Mouse (Mus musculus): ENCODE results near the gene Foxj3.

Gene Foxj3

DNA sequence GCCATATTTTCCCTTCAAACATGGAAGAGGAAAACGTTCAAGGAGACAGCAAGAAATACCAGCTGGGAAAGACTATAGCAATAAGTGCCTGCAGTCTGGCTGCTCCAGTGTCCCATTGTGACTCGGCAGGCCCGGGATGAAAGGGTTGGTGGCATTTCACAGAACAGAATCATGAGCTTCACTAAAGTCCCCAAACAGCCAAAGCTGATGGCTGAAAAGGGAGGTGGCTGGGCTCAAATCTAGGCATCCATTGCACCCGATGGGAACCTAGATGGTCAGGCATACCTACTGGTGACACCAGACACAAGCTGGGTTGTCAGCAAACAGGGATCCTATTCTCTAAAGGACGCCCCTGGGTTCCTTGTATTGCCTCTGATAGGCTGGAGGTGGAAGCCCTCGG is 101.1 kb downstream of the Foxj3 start:
- no peak for DNase-seq

DNA sequence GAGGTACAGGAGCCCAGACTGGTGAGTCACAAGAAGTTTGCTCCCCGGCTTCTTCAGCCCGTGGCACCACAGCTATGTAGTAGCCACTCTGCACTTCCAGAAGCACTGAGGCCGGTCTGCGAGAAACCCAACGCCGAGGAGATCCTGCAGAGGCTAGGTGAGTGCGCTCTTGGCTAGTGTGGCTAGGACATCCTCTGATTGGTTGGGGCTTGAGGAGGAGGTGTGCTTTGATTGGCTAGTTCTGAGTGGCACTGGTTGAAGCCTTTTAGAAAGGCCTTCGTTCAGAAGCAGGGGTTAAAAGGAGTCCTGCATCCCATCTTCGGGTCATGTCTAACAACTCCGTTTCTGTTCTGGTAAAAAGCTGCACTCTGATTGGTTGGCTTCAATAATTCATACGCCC is 101.9 kb downstream of the Foxj3 start:
- DNase-seq = no peak

DNA sequence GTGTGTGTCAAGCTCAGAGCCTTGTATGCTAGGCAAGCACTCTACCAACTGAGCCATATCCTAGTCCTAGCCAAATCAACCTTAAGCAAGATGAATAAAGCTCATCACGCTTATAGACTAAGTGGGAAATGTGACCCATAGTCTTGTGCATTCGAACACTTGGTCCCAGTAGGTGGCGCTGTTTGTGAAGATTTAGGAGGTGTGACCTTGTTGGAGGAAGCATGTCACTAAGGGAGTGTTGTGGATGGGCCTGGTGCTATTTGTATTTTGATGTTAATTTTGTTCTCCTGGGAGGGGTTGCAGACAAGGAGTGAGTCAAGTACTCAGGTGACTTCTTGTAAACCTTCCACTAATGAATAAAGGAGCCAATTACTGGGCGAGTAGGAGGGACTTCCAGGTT is 105.9 kb downstream of the Foxj3 start:
- DNase-seq = no peak

DNA sequence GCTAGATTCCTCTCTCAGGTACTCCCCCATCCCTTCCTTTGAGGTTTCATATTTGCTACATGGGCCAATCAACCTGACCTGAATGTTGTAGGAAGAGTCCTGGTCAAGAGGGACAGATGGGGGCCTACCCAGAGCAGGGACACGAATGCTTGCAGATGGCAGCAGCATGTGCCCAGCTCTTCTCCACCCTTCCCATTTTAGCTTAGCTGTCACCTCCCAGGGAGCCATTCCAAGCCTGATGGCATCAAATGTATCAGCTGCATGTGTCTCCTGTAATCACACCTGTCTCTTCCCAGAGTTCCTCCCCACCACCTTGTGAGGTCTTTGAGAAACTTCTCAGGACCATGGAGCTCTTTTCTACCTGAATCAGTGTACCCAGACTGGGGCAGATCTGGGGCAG is 120.2 kb downstream of the Foxj3 start:
- no peak for DNase-seq

DNA sequence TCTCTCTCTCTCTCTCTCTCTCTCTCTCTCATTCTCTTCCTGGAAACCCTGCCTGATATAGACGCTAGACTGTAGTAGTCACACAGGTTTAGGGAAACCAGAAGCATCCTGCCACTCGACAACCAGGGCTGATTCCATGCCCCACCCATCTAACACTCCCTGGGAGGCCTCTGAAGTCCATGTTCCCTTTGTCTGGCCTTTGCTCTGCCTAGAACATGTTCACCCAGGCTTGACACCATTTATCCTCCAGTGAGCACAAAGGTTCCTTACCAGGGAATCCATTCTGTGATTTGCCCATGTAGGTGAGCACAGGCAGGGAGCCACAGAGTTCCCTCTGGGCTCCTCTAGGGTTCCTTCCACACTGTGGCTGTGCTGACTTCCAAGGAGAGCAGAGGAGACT is 121.4 kb downstream of the Foxj3 start:
- no peak for DNase-seq

DNA sequence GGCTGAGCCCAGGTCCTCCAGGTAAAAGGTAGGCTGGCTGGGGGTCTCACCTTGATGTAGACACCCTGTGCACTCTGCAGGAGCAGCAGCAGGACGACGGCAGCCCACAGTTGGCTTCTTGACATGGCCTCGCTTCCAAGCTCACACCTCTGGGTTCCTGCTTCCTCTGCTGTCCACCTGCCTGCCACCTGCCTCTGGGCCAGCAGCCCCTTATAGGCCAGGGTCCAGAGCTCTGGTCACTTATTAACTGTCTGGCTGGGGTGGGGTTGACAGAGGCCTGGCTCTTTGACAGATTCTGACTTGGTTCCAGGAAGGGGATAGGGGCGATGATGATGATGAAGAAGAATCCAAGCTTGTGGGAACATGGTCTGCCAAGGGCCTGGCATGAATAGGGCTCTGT is 121.9 kb downstream of the Foxj3 start, which contains the start of gene Guca2b:
Gene Guca2b (minus strand): TSS at position 224 of the 400 bp plus-strand sequence.
- no peak for DNase-seq

GRCm38 (mm10) chr4:119660007-119660406 is 123.2 kb downstream of the Foxj3 start:
- no peak for DNase-seq

- DNase-seq = no peak
Measured at GRCm38 (mm10) chr4:119662151-119662550, 125.3 kb downstream of the Foxj3 start.

DNA sequence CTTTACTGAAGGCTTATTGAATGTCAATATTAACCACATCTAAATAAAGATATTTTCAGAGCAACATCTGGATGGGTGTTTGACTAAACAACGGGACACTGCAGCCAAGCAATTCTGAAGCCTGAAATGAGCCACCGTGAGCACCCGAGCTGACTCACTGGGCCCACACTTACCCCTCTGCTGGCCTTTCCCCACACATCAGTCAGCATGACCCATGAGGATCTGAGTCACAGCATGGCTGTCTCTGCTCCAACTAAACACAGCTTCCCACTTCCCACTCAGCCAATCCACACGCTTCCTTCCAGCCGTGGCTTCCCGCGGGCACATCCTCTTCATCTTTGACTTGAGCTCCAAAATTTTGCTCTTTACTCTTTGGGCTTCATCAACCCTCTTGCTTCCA is 126.2 kb downstream of the Foxj3 start:
- DNase-seq = no peak

DNA sequence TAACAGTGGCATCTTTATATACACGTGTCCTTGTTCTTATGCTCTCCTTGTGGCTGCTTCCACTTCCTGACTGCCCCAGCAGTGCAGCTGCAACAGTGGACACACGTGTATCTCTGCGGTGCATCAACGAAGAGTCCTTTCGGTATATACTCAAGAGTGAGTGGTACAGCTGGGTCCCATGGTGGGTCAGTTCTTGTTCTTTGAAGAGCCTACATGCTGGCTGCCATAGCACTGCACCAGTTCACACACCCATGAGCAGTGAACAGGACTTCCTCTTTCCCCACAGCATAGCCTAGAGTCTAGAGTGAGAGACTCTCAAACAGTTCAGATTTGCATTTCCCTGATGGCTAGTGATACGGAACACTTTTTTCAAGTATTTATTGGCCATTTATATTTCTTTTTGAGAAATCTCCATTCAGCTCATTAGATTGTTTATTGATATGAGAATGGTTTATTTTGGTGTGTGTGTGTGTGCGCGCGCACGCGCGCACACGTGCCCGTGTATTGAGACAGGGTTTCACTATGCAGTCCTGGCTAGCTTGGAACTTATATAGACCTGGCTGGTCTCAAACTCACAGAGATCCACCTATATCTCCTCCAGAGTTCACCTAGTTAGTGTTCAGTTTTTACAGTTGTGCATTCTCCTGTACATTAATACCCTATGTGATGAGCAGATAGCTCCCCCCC is 126.7 kb downstream of the Foxj3 start:
- no peak for DNase-seq

DNA sequence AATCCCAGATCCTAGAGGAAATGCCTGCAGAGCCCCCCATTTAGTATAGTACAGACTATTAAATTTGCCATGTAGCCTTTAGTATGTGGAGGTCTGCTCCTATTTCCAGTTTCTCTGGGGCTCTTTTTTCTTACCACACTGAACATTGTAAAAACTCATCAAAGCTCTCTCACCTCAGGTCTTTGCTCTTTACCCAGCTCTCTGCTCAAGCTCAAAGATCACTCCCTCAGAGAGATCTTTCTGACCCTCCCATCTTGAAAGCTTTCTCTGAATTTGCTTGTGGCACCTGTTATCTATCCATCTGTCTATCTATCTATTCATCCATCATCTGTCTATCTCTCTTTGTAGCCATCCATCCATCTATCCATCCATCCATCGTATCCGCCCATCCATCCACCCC is 128.4 kb downstream of the Foxj3 start:
- DNase-seq = no peak

DNA sequence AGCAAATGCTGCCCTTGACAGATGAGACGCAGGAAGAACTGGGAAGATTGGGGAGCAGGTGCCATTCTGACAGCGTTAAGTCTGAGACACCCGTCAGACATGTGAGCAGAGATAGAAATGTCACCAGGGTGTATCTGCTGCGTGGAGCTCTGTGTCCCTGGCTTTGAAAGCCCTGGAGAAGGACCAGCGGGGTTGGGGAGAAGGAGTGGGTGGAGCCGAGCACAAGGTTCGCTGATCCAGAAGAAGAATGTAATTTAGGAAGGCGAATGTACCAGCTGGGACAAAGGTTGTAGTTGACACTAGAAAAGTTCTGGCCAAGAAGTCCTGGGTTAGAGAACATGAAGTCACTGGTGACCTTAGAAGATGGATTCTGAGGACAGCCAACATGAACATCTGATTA is 129.3 kb downstream of the Foxj3 start:
- no peak for DNase-seq

DNA sequence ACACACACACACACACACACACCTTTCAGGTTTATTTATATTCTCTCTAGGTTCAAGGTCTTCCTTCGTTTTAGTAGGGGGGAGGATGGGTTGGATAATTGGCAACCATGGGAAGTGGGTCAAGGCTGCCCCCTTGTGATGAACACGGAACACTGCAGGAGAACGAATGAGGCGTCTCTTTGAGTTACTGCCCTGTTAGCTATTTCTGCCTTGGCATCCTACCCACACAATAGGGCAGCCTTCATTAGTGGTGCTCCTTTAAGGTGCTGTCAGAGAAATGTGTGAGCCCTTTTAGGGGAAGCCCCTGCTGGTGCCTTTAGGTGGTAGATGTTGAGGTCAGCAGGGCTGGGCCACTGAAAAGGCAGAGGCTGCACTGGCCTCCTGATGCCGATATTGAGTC is 130.7 kb downstream of the Foxj3 start:
- DNase-seq = peak; percentile 38

GRCm38 (mm10) chr4:119668185-119668584 is 131.4 kb downstream of the Foxj3 start:
- no peak for DNase-seq

GRCm38 (mm10) chr4:119668596-119668995 is 131.8 kb downstream of the Foxj3 start:
- no peak for DNase-seq

GRCm38 (mm10) chr4:119669356-119670209 is 132.8 kb downstream of the Foxj3 start:
- DNase-seq = no peak

DNA sequence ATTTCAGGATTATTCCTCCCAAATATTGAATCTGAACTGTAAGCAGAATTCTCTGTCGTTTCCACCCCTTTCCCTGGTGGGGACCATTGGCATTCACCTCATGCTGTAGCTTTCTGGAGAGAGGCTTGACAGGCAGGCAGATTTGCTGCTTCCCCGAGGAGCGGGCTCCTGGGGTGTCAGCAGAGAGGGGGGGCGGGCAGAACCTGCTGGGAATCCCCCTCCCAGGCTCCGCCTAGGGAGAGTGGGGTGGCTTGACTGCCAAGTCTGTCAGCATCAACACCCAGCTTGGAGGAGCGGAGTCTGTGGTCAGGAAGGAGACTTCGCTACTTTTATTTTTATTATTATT is 133.4 kb downstream of the Foxj3 start:
- DNase-seq = no peak

- no peak for DNase-seq
Measured at GRCm38 (mm10) chr4:119670736-119671135, 133.9 kb downstream of the Foxj3 start.

DNA sequence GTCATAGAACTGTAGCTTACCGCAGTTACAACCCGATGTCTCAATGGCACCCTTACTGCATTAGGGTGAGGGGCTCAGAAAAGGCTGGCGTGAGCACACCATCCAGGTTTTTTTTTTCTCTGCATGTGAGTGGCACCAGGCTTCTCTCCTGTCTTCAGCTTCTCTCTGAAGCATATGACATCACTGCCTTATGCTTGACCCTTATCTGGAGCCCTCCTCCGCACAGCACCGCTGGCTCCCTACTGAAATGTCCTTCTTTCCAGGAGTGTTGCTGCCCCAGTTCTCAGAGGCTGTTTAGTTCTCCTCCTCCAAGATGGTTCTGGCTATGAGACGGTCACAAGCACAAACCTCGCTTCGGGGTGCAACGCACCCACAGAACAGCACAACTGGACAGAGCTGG is 134.4 kb downstream of the Foxj3 start:
- DNase-seq = no peak

DNA sequence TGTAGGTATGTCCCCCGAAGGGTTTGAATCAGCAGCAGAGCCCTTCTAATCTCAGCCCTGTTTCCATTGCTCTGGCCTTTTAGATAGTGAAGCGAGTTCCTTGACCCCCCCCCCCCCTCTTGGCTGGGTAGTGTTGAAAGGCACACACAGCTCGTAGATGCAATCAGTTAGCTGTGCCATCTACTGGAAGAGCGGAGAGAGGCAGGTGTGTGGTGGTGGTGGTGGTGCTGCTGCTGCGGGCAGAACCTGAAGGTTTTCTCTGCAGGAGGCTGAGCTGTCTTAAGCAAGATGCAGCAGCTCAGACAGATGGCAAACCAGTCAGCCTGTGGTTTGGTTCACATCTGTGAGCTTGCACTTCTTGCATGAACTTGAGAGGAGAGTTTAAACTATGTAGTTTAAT is 135.9 kb downstream of the Foxj3 start:
- peak; percentile 18 for DNase-seq
